Mouse (Mus musculus): ENCODE results near the gene Mrps14. TPM values are rescaled to one million over a fixed set of nuclear protein-coding genes. Genes with fewer than 3 reads are reported as not detected.

Gene Mrps14
- total RNA-seq (2012; rRNA removed) (133 and 145 TPM in 2 replicates), polyA plus RNA-seq (2012; ENCODE audit: insufficient read depth in 1 of 2, insufficient read length in 2 of 2, low read depth in 1 of 2, low replicate concordance in 2 of 2, missing spikeins in 1 of 2) (100 to 1,000 TPM in 1 of 2 experiments, not detected in 1; 138 TPM)

DNA sequence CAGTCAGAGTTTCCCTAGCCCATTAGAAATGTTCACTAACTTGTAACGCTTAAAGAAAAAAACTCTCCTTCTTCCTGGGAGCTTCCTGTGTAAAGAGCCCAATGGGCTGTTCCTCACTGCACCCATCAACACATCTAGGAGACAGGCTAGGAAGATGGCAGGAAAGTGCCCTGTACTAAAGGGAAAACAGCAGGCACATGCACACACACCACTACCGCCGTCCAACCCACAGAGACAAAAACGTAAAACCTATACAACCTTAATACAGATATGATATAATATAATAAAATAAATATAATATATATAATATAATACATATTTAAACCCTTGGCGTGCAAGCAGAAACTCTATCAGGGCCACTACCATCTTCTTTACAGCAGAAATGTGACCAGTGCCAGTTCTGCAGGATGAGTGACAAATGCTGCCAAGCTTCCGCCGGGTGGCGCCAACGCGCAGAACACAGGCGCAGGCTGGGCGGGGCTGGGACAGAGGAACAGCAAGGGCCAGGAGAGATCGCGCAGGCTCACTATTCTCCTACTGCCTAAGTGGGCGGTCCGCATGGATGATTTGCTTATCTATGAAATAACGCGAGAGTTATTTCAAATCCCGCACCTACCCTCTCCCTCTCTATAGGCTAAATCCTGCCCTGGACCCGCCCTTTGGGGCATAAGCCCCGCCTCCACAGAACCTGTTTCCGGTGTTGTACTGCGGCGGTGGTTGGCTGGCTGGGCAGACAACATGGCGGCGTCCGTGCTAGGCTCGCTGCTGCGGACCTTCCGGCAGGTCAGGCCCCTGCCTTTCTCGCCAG is at the start of gene Mrps14:
Gene Mrps14 (plus strand): TSS at position 687 of the 808 bp plus-strand sequence.
- peaks cover 20% of the 10 kb centered on the region for H3K79me2 ChIP-seq (ENCODE audit: control insufficient read depth, insufficient read depth, low read length, poor library complexity)
- no peaks in the 10 kb centered on the region for H3K9me3 ChIP-seq (replicated peaks; ENCODE audit: insufficient read depth, low read length)
- H3K36me3 ChIP-seq (ENCODE audit: control insufficient read depth in 1 of 2, insufficient read depth in 2 of 2, low read length in 2 of 2) = peaks cover 10 to 16% of the 10 kb centered on the region in 2 experiments
- peak; percentile 99 for DNase-seq (ENCODE audit: low read depth, low spot score)
- H3K4me3 ChIP-seq (ENCODE audit: control insufficient read depth in 1 of 2, insufficient read depth in 1 of 2, low read depth in 2 of 2, low read length in 2 of 2) = peak within 1 kb of the TSS; percentile 68 to 95
- H3K4me1 ChIP-seq (ENCODE audit: control insufficient read depth in 1 of 2, insufficient read depth in 2 of 2, low read length in 2 of 2) = peaks cover 3 to 5% of the 10 kb centered on the region in 2 experiments; a peak in 1 of 4 replicates
- peak within 1 kb of the TSS; percentile 90 for H3K9ac ChIP-seq (ENCODE audit: control insufficient read depth, low read depth, low read length, poor library complexity, severe bottlenecking)
- peak within 1 kb of the TSS; percentile 85 for H3K27ac ChIP-seq (ENCODE audit: control insufficient read depth, low read depth, low read length)
- H3K27me3 ChIP-seq (ENCODE audit: control insufficient read depth in 1 of 2, insufficient read depth in 2 of 2, low read length in 2 of 2) = no peaks in the 10 kb centered on the region
- no peak for TF ChIP-seq USF2 (IDR thresholded peaks at IDR 0.05; ENCODE audit: borderline replicate concordance in 1 of 2, insufficient read depth in 1 of 2, low read depth in 1 of 2, low read length in 2 of 2)
- TF ChIP-seq MAZ (IDR thresholded peaks at IDR 0.05; ENCODE audit: low read depth, low read length) = peak; percentile 91; the same call in 1 of the 2 replicates
- peak; percentile 72 for TF ChIP-seq RAD21 (IDR thresholded peaks at IDR 0.05; ENCODE audit: low read depth, low read length)
- no peak for TF ChIP-seq BHLHE40 (IDR thresholded peaks at IDR 0.05; ENCODE audit: borderline replicate concordance, low read depth, low read length)
- peak; percentile 79 for TF ChIP-seq MXI1 (IDR thresholded peaks at IDR 0.05; ENCODE audit: low read depth, low read length)
- peak; percentile 58 for TF ChIP-seq MAX (IDR thresholded peaks at IDR 0.05; ENCODE audit: low read length)
- TF ChIP-seq MAFK (IDR thresholded peaks at IDR 0.05; ENCODE audit: borderline replicate concordance, low read depth, low read length) = no peak
- no peak for TF ChIP-seq GABPA (IDR thresholded peaks at IDR 0.05; ENCODE audit: low read depth, low read length)
- TF ChIP-seq GATA1 (IDR thresholded peaks at IDR 0.05; ENCODE audit: low read depth, low read length) = peak; percentile 87
- TF ChIP-seq EP300 (IDR thresholded peaks at IDR 0.05; ENCODE audit: low read depth in 1 of 2, low read length in 2 of 2) = no peak
- peak; percentile 67 to 84; a peak in 3 of 4 replicates for TF ChIP-seq POLR2A (IDR thresholded peaks at IDR 0.05; ENCODE audit: control insufficient read depth in 1 of 2, insufficient read depth in 1 of 2, low read depth in 1 of 2, low read length in 2 of 2, poor library complexity in 1 of 2)
- TF ChIP-seq CHD2 (IDR thresholded peaks at IDR 0.05; ENCODE audit: low read length) = peak; percentile 98
- TF ChIP-seq CTCF (IDR thresholded peaks at IDR 0.05 in 2 of 3, conservative IDR thresholded peaks at IDR 0.05 in 1 of 3; ENCODE audit: control insufficient read depth in 1 of 3, insufficient read depth in 1 of 3, low read depth in 2 of 3, low read length in 3 of 3, poor library complexity in 1 of 3, severe bottlenecking in 1 of 3) = peak; percentile 51 to 92 (median 88)
- no peak for TF ChIP-seq POLR2AphosphoS5 (IDR thresholded peaks at IDR 0.05; ENCODE audit: borderline replicate concordance, low read depth, low read length)
- TF ChIP-seq TCF12 (IDR thresholded peaks at IDR 0.05; ENCODE audit: low read depth, low read length) = peak; percentile 60; the same call in 1 of the 2 replicates
- TF ChIP-seq NRF1 (IDR thresholded peaks at IDR 0.05; ENCODE audit: insufficient read depth, low read depth, low read length, poor library complexity, severe bottlenecking) = peak; percentile 78
- TF ChIP-seq ETS1 (IDR thresholded peaks at IDR 0.05; ENCODE audit: low read depth, low read length) = no peak
- TF ChIP-seq MYC (IDR thresholded peaks at IDR 0.05; ENCODE audit: low read depth, low read length) = peak; percentile 85; the same call in 1 of the 2 replicates
- no peak for TF ChIP-seq ZMIZ1 (IDR thresholded peaks at IDR 0.05; ENCODE audit: low read depth, low read length)
- TF ChIP-seq SMC3 (IDR thresholded peaks at IDR 0.05; ENCODE audit: low read depth, low read length) = peak; percentile 75
- peak; percentile 85 for TF ChIP-seq NELFE (IDR thresholded peaks at IDR 0.05; ENCODE audit: low read depth, low read length)
- peak; percentile 79; the same call in 1 of the 2 replicates for TF ChIP-seq POLR2AphosphoS2 (IDR thresholded peaks at IDR 0.05; ENCODE audit: low read length)
- TF ChIP-seq TBP (IDR thresholded peaks at IDR 0.05; ENCODE audit: low read depth, low read length) = peak; percentile 75
- TF ChIP-seq USF1 (IDR thresholded peaks at IDR 0.05; ENCODE audit: low read depth, low read length) = no peak
- TF ChIP-seq ZKSCAN1 (IDR thresholded peaks at IDR 0.05; ENCODE audit: low read depth, low read length) = no peak
- peak; percentile 88 for TF ChIP-seq SIN3A (IDR thresholded peaks at IDR 0.05; ENCODE audit: low read length)
- peak; percentile 87 for TF ChIP-seq HCFC1 (IDR thresholded peaks at IDR 0.05; ENCODE audit: low read depth, low read length)
- TF ChIP-seq JUND (IDR thresholded peaks at IDR 0.05; ENCODE audit: low read depth, low read length) = no peak
- peak; percentile 57 for TF ChIP-seq ZC3H11A (IDR thresholded peaks at IDR 0.05; ENCODE audit: low read depth, low read length)
- TF ChIP-seq MYB (IDR thresholded peaks at IDR 0.05; ENCODE audit: low read depth, low read length) = no peak
- TF ChIP-seq UBTF (IDR thresholded peaks at IDR 0.05; ENCODE audit: borderline replicate concordance, insufficient read depth, low read depth, low read length) = no peak
- no peak for TF ChIP-seq ZNF384 (IDR thresholded peaks at IDR 0.05; ENCODE audit: low read depth, low read length)
- no peak for TF ChIP-seq MEF2A (IDR thresholded peaks at IDR 0.05; ENCODE audit: extremely low read depth, insufficient replicate concordance, low read depth, low read length, poor library complexity, severe bottlenecking)
- no peak for TF ChIP-seq E2F4 (IDR thresholded peaks at IDR 0.05; ENCODE audit: borderline replicate concordance, low read depth, low read length)
- TF ChIP-seq RCOR1 (IDR thresholded peaks at IDR 0.05; ENCODE audit: low read depth, low read length) = no peak
